Mouse (Mus musculus): ENCODE measurements at regions not wholly inside any gene's neighbourhood (a gene's known extent, or its start where the extent isn't known, plus 50 kb on each side); places are given as distances from the start of the nearest gene placed in this dataset.
A peak's percentile ranks its signal among the peaks of the same experiment; 100 is the strongest.
"Not testable (repeated sequence)": the region's sequence is repeated elsewhere in the genome, so short reads cannot be mapped to it uniquely, and the experiment has no call there.

DNA sequence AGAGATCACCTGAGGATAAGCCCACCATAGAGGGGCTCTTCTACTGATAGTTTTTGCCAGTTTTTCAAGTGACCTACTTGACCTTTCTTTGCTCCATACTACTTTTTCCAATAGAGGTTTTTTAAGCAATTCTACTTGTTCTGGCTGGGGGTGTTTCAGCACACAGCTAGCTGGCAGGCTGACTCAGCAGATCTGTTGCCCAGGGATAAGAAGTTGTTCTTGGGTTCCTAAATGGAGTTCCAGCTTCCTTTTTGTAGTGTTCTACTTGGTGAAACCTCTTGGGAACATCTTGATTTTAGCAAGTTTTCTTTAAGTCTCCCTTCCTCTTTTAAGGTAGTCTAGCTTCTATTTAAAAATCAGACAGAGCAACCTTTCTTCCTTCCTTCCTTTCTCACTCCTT lies 61.0 kb downstream of the 4930474N05Rik start:
- no peak for DNase-seq

DNA sequence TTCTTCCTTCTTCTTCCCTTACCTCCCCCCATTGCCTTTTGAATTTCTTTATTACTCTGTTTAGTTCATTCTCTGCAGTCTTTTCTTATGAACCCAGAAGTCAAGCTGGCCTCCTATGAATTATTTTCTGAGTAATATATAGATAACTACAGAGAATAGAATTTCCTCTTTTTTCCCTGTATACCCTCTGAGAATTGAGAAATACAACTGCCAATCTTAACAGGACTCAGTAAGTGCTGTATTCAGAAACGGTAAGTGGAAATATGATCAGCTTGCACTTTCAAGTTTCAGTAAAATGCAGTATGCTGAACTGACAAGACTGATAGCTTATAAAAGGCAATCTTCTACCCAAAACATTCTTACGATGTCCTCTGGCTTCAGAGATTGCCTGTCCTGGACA lies 61.5 kb downstream of the 4930474N05Rik start:
- no peak for DNase-seq

DNA sequence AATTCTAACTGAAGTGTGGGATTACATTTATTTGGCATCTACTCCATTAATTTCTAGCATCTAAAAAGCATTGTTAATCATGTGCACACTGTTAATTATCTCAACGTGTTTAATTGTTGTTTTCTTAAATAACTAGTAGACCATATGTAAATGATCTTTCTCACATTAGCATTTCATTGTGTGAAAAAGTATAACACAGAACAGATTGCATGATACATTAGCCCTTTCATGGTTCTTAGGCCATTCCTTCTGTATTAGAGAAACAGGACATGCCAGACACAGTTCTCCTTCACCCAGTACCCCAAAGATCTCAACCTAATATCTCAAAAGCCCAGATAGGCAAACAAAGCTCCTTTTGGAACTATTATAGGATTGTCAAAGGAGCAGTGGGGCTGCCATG lies 89.0 kb downstream of the 4930474N05Rik start:
- no peak for DNase-seq

DNA sequence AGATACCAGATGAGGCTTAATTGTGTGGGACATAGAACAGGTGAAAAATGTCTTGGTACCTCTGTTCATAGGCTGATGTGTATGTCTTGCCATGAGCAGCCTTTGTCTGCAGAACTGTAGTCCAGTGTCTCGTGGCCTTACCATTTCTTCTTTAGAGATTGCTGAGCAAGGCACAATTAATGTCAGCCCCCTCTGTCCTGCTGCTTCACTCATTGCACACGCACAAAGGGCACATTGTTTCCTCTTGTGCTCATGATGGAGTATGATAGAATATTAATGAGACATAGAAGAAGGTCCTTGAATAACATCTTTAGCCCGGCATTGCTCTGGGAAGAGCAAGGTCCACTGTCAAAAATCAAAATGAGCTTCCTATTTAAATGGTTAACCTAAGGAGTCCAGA lies 101.8 kb downstream of the 4930474N05Rik start:
- no peak for DNase-seq

DNA sequence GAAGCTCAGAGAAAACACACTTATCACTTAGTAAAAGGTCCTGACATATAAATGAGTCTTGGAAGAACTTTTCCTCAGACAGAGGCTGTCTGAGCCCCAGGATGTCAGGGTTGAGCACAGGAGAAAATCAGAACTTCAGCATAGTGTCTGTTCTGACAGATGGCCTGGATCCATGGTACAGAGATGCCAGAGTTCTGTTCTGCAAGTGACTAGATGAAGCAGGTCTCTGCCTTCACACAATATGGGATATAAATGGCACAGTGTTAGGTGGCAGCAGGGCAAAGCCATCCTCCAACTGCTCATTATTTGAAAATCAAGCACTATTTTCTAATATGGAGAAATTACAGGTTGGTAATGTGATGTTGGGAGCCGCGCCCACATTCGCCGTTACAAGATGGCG lies 103.7 kb downstream of the 4930474N05Rik start:
- no peak for DNase-seq

DNA sequence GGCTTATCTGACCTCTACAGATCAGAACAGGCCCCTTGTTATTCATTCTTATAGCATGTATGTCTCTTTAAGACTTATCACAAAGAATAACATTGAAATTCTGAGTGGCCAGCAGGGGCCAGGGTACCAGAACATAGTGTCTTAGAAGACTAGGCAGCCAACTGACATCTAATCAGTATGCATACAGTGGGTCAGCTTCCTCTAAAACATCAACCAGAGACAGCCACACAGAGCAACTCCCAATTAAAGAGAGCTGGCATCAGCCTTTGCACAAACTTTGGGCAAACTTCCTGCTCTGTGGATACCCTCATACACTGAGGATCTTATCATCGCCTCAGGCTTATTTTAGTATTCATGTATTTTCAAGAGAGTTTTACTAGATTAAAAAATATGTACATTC lies 109.1 kb downstream of the 4930474N05Rik start:
- no peak for DNase-seq

DNA sequence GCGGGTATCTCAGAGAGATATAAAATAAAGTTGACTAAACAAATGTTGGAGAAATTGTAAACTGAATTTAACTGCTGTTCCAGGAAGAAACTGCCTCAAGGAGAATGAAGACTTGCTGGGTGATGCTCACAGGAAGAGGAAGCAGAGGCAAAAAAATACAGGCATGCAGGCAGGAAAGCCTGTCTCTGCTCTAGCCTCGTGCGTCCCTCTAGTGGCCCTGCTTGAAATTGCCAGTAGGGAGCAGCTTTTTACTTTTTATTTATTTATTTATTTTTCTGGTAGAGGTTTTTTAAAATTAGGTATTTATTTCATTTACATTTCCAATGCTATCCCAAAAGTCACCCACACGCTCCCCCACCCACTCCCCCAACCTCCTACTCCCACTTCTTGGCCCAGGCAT lies 118.1 kb downstream of the 4930474N05Rik start:
- peak; percentile 4 to 30 for DNase-seq

DNA sequence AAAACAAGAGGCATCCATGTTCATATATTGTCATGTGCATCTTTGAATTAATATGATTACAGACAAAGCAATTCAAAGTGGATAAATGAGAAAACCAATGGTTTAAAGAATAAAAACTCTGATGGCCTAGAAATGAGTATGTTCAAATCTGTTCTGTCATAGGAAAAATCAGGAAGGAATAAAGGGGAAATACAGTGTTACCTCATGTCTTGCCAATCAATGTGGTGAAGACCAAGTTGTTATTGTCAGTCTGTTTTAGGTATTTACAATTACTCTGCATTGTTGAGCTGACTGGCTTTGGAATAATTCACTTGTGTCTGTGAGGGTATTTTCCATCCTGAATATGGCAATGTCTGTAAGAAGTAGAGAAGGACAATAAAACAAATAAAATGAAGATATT lies 151.1 kb downstream of the 4930474N05Rik start:
- DNase-seq: no peak

DNA sequence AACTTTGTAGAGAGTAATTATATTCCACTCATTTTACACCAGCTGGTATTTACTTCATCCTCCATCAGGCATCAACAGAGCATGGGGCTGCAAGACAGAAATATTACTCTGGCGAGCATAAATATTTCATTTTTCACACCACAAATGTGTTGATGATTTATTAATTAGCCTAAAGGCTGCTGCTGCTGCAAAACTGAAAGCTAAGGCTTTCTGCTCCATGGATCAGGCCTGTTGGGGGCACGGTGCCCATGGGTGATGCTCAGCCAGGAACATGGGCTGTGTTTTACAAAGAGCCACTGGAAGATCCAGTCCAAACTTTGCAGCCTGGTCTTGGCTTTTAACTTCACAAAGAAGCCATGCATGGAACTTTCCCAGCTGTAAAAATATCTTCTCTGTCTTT lies 167.4 kb downstream of the 4930474N05Rik start:
- no peak for DNase-seq

DNA sequence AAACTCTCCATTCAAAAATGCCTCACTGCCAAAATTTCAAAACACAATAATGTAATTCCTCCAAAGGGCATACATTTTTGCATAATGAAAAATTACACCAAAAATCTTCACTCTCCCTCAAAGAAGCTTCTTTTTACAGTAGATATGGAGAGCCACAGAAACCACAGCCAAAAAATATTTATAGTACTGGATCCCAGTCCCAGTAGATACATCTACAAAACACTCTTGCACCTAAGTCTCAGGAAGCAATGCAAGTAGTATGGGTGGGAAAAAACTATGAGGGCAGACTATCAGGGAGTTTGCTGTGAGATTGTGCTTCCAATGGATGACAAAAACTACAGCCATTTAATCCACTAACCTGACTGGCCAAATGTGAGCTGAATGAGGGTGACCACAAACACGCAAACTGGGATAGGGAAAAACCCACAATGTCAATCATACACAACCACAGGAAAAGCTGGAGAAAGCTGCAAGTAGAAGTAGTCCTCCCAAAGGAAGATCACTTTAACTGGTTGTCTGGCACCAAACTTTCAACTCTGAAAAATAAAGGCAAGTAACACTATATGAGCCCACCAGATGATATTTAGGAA lies 189.2 kb downstream of the 4930474N05Rik start:
- no peak for DNase-seq

DNA sequence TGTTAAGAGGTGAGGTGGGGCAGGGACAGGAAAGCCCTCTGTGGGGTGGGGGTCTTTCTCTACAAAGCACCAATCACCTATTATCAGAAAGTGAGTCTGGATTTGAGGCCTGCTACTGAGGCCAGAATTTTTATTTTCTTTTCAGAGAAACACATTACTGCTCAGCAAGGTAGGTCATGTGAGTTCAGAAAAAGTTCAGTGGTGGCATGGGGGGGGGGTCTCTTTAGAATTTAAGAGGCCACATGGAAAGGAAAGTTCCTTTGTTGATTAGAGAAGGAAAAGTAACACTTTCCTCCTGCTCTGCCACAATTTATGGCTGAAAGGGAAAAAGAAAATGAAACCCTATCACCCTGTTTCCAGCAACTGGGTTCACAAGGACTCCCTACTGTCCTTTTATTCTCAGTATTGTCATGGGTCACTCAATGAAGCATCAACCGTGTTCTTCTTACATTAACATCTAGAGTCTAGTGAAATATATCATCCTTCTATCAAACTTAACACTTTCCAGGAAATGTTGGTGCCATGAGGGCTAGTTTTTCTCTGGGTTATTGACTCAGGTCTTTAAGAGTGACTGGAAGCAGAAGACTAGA lies 194.1 kb downstream of the 4930474N05Rik start:
- no peak for DNase-seq

DNA sequence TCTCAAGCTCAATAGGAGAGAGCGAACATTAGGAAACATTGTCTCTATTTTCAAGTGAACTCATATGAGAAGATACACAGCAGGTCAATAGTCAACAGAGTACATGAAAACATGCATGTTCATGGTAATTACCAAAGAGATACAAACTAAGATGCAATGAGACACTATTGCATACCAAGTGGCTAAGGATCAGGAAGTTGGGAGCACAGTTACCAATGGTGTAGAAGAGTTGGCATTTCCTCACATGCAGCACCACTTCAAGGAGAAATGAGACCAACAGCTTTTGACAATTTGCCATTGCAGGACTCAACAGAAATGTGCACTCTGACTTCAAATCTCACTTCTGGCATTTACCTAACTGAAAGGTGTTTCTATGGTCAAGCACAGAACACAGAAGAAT lies 215.6 kb downstream of the 4930474N05Rik start:
- DNase-seq: no peak

DNA sequence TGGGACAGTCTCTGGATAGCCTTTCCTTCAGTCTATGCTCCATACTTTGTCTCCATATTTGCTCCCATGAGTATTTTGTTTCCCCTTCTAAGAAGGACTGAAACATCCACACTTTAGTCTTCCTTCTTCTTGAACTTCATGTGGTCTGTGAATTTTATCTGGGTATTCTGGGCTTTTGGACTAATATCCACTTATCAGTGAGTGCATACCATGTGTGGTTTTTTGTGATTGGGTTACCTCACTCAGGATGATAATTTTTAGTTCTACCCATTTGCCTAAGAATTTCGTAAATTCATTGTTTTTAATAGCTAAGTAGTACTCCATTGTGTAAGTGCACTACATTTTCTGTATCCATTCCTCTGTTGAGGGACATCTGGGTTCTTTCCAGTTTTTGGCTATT lies 220.0 kb downstream of the 4930474N05Rik start:
- DNase-seq: not testable (repeated sequence)

DNA sequence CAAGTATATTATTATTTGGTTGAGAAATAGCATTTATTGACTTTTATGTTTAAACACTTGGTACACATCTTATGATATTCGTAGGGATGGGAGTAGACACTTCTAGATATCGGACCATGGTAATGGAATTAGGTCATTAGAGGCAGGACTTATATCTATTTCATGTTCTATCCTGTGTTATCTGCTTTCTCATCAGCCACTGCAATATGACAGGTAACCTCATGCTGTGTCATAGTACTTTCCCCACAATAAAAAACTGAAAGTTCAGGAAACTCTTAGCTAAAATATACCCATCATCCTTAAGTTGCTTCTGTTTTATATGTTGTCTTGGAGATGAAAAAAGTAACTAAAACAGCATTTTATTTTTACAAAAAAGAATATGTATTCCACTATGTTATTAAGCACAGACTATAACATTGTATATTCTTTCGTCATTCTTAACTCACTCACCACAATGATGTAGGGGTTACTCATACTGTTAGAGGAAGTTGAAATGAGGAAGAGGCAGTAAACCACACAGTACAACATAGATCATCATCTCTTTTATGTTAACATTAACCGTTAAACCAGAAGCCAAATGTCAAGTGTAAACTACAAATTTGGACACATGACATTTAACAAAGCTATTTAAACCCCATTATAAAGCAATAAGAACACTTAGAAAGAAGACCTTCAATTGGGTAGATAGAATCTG lies 221.8 kb downstream of the 4930474N05Rik start:
- DNase-seq: no peak

DNA sequence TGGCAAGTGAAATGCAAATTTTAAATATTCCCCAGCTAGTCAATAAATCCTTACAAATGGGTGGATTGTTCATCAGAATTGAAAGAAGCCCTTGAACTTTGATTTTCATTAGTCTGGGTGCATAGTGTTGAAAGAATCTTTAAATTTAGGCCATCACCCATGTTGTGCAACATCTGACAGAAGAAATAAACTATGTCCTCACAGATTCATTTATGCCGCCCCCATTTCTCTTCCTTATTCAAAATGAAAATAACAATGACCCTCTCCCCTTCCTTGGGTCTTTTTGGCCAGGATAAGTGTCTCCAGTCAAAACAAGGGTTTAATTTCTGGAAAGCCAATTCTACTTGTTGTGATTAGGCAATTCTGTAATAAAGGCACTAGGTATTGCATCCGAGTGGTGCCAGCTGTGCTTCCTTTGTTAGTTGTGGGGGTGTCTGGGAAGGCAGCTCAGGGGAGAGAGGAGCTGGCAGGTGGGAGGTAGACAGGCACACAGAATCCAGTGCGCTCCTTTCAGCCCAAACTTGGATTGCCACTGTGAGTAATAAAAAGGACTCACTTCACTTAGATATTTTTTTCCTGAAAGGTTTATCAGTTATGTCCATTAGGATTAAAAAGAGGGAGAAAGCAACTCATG lies 233.7 kb downstream of the 4930474N05Rik start:
- no peak for DNase-seq

DNA sequence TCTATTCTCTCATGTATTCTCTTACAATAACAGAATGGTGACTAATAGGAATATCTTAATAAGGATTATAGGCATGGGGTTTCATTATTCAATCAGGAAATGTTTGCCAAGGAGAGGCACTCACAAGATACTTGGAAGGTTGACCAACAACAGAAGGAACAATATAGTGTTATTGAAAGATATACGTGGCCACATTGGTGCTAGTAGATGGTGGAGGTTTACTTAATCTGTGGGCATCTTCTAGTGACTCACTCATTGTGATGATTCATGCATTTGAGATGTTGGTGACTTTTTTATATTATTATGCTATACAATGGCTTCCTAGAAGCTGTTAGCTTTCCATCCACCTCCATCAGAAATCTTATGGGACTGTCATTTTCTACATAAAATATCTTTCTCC lies 246.1 kb downstream of the 4930474N05Rik start:
- no peak for DNase-seq

Data from thymus, adult 18-20 months (tissue).